Mouse (Mus musculus) ES-Bruce4 (cell line): Measurements from ENCODE around the gene Cab39. TPM values are rescaled to one million over a fixed set of nuclear protein-coding genes. Genes with fewer than 3 reads are reported as not detected.

Experiments
- H3K27ac ChIP-seq: 2 replicates; pipeline ENCODE4 v1.5.1; 2012; ENCODE audit warnings: low read length, inconsistent platforms; ENCODE audit not compliant: insufficient read depth
- H3K27me3 ChIP-seq: 2 replicates; pipeline ENCODE4 v1.6.1; 2012; ENCODE audit warnings: mild to moderate bottlenecking, low read length, inconsistent platforms; ENCODE audit not compliant: control insufficient read depth, poor library complexity, insufficient read depth, severe bottlenecking
- H3K36me3 ChIP-seq: 2 replicates; pipeline ENCODE4 v1.6.1; 2012; ENCODE audit warnings: inconsistent platforms, mild to moderate bottlenecking, low read length, moderate library complexity; ENCODE audit not compliant: control insufficient read depth, poor library complexity, insufficient read depth, severe bottlenecking
- H3K4me1 ChIP-seq: one replicate; pipeline ENCODE4 v1.8.1; 2011; ENCODE audit warnings: low read length; ENCODE audit not compliant: control insufficient read depth, insufficient read depth
- H3K4me3 ChIP-seq: 2 replicates; pipeline ENCODE4 v1.5.1; 2011; ENCODE audit warnings: low read depth, mild to moderate bottlenecking, low read length
- H3K9ac ChIP-seq: 2 replicates; pipeline ENCODE4 v1.6.1; 2012; ENCODE audit warnings: low read depth, mild to moderate bottlenecking, inconsistent platforms; ENCODE audit not compliant: poor library complexity, severe bottlenecking
- H3K9me3 ChIP-seq: replicated peaks from 2 replicates; pipeline ENCODE4 v1.6.1; 2012; ENCODE audit warnings: mild to moderate bottlenecking, low read length, inconsistent platforms; ENCODE audit not compliant: control insufficient read depth, poor library complexity, insufficient read depth, severe bottlenecking
- CTCF ChIP-seq: IDR thresholded peaks from one replicate; pipeline ENCODE4 v1.8.1; 2011; ENCODE audit warnings: low read depth, low read length
- EP300 ChIP-seq: IDR thresholded peaks from 2 replicates; pipeline ENCODE4 v1.6.1; 2011; ENCODE audit warnings: low read depth, low read length; ENCODE audit not compliant: insufficient read depth
- POLR2A ChIP-seq: IDR thresholded peaks from one replicate; pipeline ENCODE4 v1.8.1; 2011; ENCODE audit warnings: low read length; ENCODE audit not compliant: insufficient read depth
- polyA plus RNA-seq: library from polyadenylated mRNA; stranded (reverse); fragments of >200 nt; gene quantifications from 2 replicates; pipeline ENCODE4 v1.2.4, GENCODE M21; 2011; ENCODE audit warnings: low read depth; ENCODE audit not compliant: missing spikeins, insufficient read depth, insufficient read length

The Cab39 gene
- polyA plus RNA-seq, 1 experiment = 75.2 TPM

GRCm38 (mm10) chr1:85751932-85752680, 41.1 kb upstream of the Cab39 start:
- Histone ChIP-seq H3K27ac (no peak overlapping the region), H3K4me1 (no peaks in the 10 kb centered on the region), H3K36me3 (no peaks in the 10 kb centered on the region), H3K27me3 (no peaks in the 10 kb centered on the region), H3K4me3 (no peak overlapping the region), H3K9ac (no peak overlapping the region), H3K9me3 (no peaks in the 10 kb centered on the region)
- TF ChIP-seq POLR2A (no peak), EP300 (no peak), CTCF (no peak)

GRCm38 (mm10) chr1:85757531-85758230, 35.6 kb upstream of the Cab39 start:
- TF ChIP-seq CTCF = no peak
- no peak for TF ChIP-seq EP300
- TF ChIP-seq POLR2A = no peak
- H3K9me3 ChIP-seq = no peaks in the 10 kb centered on the region
- no peaks in the 10 kb centered on the region for H3K36me3 ChIP-seq
- H3K9ac ChIP-seq = no peak overlapping the region
- H3K4me3 ChIP-seq = no peak overlapping the region
- no peaks in the 10 kb centered on the region for H3K27me3 ChIP-seq
- H3K27ac ChIP-seq = no peak overlapping the region
- no peaks in the 10 kb centered on the region for H3K4me1 ChIP-seq

GRCm38 (mm10) chr1:85758231-85758968, 34.8 kb upstream of the Cab39 start:
- no peaks in the 10 kb centered on the region for H3K4me1 ChIP-seq
- no peaks in the 10 kb centered on the region for H3K9me3 ChIP-seq
- TF ChIP-seq POLR2A (no peak), CTCF (no peak), EP300 (no peak)
- no peak overlapping the region for H3K4me3 ChIP-seq
- H3K36me3 ChIP-seq = no peaks in the 10 kb centered on the region
- no peak overlapping the region for H3K9ac ChIP-seq
- no peak overlapping the region for H3K27ac ChIP-seq
- no peaks in the 10 kb centered on the region for H3K27me3 ChIP-seq

- Histone ChIP-seq H3K9ac (no peak overlapping the region), H3K4me1 (no peaks in the 10 kb centered on the region), H3K4me3 (no peak overlapping the region), H3K27me3 (no peaks in the 10 kb centered on the region), H3K36me3 (no peaks in the 10 kb centered on the region), H3K9me3 (no peaks in the 10 kb centered on the region), H3K27ac (no peak overlapping the region)
- TF ChIP-seq POLR2A (no peak), CTCF (no peak), EP300 (no peak)
These were observed 34.3 kb upstream of the Cab39 start for GRCm38 (mm10) chr1:85758969-85759293.

GRCm38 (mm10) chr1:85761665-85762064, 31.6 kb upstream of the Cab39 start:
- Histone ChIP-seq H3K9ac (no peak overlapping the region), H3K27ac (no peak overlapping the region), H3K36me3 (no peaks in the 10 kb centered on the region), H3K4me3 (no peak overlapping the region), H3K9me3 (no peaks in the 10 kb centered on the region; the same call in 1 of the 2 replicates), H3K27me3 (no peaks in the 10 kb centered on the region), H3K4me1 (no peaks in the 10 kb centered on the region)
- TF ChIP-seq EP300 (no peak), POLR2A (no peak), CTCF (no peak)
